Mouse (Mus musculus) cerebellum, adult (tissue): ENCODE measurements around the gene Tecr.

Source experiments
- ATAC-seq: cut with Nextera tagmentation; 2 replicates; pipeline ENCODE4 v1.9.2; 2017; ENCODE audit warnings: mild to moderate bottlenecking, moderate library complexity, mixed read lengths; ENCODE audit not compliant: insufficient number of reproducible peaks, low FRiP score, low TSS enrichment

Gene Tecr

DNA sequence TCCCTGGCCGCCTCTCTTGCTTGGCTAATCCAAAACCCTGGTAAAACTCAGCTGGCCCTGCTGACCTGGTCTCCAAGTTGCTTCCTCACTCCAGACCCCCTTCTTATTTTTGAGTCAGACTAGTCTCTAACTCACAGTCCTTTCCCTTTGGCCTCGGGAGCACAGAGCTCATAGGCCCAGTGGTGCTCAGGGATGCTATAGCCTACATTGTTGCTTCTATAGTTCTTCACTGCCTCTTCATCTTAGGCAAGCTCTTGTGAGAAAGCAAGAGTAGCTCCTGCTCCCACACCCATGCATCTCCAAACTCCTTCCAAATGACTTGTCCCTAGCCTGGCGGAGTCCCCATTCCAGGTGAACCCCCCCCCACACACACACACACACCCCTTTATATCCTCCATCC is 40.1 kb downstream of the Tecr start:
- no peak for ATAC-seq

DNA sequence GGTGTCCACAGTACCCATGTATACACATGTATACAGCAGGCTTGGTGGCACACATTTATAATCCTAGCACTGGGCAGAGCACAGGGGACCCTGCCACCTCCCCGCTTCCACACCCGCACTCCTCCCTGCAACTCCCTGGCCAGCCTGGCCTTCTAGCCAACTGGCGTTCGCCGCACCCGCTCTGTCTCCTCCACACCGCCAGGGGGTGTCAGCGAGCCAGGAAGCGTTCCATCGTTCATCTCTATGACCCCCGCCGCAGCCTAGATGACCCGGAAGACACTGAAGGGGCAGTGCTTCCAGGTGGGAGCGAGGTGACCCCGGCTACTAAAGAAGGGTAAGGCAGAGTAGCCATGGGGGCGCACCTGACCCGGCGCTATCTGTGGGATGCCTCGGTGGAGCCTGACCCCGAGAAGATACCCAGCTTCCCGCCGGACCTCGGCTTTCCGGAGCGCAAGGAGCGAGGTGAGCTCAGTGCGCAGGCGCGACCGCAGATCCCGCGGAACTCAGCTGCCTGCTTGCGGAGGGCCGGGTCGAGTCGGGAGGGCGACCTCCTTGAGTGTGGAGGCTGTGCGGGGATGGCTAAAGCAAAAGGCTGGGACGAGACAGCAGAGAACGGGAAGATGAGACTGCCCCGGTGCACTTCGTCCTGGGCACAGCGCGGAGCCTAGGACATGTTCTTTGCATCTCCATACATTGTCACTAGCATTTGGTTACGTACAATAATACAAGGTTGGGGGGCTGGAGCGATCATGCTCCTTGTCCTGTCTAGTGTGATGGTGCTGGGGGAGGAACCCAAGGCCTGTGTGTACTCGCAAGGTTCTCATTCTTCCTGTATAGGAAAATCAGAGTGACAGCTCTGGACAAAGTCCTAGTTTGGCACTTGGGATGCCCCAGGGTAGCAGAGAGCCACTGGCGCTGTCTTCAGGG is 41.0 kb downstream of the Tecr start, which contains the start of gene Ndufb7:
Ndufb7 (plus strand) TSS at position 203 of the 927 bp plus-strand sequence.
- ATAC-seq = peak; percentile 91

DNA sequence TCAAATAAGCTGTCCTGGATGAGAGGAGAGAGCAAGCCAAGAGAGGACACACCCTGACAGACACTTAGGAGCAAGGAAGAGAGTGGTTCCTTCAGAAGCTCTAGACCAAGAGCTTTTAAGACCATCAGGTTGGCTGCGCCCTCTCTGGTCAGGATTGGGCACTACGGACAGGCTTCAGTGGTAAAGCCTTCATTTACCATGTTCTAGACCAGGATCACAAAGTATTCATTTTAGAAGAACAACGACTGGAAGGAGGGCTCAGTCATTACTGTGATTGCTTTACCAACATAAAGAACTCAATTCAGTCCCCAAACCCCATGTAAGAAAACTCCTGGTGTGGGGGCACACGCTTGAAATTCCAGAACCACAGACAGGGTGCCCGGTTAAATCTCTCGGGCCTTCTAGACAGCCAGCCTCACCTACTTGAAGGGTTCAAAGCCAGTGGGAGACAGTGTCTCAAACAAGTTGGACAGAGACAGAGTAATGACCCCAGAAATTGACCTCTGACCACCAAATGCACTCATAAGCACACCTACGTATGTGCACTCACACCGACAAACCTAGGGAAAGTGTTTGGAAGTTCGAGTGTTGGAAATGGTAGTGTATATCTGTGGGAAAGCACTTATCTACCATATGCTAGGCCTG is 41.9 kb downstream of the Tecr start:
- no peak for ATAC-seq

DNA sequence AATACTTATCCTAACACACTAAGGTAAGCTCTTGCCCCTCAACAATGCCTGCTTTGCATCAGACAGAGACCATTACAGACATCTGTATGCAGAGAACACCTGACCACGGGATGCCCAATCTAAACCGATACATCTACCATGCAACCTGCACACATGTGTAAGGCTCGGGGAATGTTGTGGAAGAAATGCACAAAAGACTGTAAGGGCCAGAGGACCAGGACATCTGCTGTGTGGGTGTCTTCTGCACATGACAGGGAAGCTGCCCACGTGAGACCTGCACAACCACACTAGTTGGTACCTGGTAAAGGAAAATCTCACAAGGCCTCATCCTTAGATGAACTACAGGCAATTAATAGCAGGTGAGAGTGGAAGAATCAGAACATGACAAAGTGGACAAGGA is 44.5 kb downstream of the Tecr start:
- no peak for ATAC-seq

DNA sequence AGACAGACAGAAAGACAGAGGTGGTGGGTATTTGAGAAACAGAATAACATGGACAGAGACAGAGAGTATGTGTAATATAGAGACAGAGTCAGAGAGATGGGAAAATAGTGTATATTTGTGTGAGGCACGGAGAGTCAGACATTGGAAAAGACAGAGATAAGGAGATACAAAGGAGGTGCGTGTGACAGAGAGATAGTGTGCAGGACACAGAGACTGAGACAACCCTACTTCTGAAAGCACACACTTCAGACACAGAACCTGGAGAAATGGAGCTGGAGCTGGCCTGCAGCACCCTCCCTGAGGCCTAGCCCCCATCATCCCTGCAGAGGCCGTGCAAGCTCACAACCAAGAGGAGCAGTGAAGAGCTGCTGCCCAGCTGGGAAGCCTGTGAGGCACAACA is 45.1 kb downstream of the Tecr start:
- ATAC-seq = no peak

DNA sequence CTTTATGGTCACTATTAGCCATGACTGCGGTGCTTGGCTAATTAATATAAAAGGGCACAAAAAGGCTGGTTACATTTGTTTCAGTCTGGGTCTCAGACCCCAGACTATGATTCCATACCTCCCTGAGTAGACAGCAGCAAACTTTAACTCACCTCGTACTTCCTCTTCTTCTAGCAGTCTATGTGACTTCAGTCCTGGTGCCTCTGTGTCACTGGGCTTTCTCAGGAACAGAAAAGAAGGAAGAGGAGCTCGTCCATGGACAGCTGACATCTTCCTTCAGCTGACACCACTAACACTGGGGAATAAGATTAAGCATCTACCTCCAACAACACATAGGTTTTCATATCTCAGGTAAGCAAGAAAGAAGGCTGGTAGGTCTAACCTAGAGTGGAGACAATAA is 72.0 kb downstream of the Tecr start, which contains the start of gene Olfr370:
Olfr370 (plus strand) TSS at position 45 of the 400 bp plus-strand sequence.
- ATAC-seq = no peak

DNA sequence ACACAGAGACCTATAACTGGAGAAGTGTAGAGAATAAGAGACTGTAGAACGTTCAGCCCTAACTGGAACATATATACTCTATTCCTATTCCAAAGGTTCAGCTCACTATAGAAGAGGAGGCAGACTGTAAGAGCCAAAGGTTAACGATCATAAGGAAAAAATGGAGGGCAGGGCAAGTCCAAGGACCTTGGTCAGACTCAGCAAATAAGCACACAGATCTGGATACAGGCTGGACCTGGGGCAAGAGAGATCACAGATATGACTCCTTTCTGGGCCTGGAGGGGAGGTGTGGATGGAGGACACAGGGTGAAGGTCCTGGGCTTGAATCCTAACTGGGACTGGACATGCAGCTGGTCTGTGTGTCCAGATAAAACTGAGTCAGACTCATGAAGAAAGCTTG is 73.0 kb downstream of the Tecr start:
- ATAC-seq = no peak
